Mouse (Mus musculus) spleen, adult 18-20 months (tissue): ENCODE data around the gene Polg2.
A peak's percentile ranks its signal among the peaks of the same experiment; 100 is the strongest.
"Not testable (repeated sequence)": the region's sequence is repeated elsewhere in the genome, so short reads cannot be mapped to it uniquely, and the experiment has no call there.

Experiments used
- DNase-seq, 2 experiments: peaks; one replicate each; pipeline ENCODE4 v3.0.0; 2022; ENCODE audit warnings: mixed read lengths in 2 of 2

Polg2 gene

DNA sequence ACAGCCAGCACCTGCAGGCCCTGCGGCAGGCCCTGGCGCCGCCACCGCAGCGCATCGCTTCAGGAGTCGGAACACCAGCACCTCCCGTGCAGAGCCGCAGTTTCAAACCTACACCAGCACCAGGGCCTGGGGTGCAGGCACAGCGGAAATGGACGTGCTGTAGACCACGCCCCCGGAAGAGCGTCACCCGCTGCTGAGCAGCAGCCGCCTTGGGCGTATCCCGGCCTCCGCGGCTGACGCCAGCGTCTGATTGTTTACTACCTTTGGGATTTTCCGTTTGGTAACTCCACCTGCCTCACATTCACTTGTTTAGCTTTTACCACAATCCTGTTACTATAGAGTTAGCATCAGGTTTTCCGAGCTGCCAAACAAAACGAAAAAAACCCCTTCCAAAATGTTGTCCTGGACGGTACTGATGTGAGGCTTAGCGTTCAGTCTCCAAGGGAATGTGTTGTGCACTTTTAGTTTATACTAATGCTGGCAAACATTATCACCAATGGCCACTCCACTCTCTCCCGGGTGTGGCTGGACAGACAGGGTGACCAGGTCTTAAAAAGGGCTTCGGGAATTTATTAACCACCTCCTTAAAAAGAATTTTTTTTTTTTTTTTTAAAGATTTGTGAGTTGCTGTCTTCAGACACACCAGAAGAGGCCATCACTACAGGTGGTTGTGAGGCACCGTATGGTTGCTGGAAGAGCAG is at the start of gene Polg2:
Polg2 (minus strand) TSS at position 150 of the 701 bp plus-strand sequence.
- DNase-seq: peak; percentile 86 to 87

DNA sequence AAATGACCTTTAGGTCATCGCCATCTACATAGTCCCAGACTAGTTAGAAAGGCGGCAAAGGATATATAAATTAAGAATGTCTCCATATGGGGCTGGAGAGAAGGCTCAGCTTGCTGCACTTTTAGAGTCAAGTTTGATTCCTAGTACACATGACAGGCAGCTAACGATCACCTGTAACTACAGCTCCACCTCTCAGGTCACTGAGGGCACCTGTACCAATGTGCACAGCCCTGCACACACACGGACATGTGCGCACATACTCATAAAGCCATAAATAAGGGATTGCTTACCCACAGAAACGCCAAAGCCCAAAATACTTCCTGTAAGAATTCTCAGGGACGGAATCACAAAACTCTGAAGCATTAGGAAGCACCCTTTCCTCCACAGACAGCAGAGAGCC is 48.7 kb upstream of the Polg2 start:
- no peak for DNase-seq

DNA sequence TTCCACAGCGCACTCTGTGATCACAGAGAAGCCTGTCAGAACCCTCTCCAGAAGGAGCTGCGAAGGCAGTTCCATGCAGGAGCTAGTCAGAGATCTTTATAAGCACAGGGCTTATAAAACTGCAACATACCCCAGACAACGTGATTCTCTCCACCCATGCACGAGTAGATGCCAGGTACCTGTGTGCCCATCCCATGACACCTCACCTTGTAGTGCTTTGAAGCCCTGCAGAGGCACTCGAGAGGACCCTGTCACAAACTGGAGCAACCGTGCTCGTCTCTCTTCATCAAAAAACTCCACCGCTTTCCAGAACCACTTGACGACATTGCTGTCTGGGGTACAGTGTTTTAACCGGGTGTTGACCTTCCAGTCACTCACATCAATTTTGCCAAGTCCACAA is 45.1 kb upstream of the Polg2 start:
- DNase-seq: no peak

DNA sequence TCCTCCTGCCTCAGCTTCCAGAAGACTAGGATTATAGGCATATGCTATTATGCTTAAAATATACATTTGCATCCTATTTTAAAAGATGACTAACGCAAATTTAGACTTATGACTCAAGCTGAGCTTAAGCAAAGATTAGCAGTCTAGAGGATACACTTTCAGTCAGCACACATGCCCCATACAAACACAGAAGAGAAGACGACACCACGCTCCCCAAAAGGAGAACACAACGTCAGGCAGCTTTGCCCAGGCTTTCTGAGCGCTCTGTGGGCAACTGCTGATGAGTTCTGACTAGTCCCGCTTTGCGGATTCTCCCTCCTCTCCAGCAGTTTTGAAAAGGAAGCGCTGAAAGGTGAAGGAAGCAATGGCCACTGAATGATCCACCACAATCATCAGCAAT is 44.4 kb upstream of the Polg2 start:
- no peak for DNase-seq

DNA sequence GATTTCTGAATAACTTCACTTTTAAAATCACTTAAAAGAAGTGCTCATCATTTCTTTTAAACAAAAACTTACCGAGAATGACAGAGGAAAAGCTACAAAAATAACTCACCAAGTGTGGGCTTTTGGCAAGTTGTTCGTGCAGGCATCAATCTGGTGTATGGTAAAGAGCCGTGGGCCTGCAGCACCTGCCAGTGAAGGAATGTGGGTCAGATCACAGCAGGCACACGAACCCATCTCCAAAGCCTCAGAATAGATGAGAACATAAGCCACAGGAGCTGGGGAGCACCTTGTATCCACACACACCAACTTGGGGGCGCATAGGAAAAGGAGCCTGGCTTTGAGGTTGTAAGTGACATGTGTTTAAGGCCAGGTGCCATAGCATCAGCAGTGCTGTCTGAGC is 43.6 kb upstream of the Polg2 start:
- no peak for DNase-seq

DNA sequence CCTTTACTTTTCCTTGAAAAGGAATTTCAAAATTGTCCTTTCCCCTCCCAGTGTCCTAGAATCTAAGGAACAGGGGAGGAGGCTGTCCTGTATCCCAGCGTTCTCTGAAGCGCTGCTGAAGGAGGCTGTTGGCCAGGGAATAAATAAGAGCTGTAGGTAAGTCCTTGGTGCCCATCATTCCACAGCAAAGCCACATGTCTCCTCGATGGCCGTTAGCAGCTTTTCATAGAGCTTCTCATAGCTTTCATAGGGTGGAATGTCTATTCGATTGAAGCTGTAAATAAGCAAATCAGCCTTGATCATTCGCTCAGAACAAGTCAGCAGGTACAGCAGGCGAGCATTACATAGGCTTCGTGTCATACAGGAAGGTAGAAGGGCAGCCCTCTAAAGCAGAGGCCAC is 43.2 kb upstream of the Polg2 start:
- no peak for DNase-seq

DNA sequence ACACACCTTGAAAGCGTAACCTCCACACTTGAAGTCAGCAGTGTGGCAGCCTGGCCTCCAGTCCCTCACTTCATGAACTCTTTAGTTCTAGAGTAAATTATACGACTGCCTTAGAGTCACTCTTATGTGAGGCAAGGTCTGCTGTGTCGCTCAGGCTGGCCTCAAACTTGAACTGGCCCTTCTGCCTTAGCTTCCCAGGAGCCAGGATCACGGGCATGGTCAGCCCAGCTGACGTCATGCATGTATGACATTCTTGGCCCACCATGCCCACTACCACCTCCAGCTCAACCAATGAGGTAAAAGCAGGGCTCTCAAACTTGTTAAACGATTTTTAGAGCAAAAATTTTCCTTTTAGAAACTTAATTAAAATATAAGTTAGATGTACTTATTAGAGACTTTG is 42.1 kb upstream of the Polg2 start:
- DNase-seq: no peak

DNA sequence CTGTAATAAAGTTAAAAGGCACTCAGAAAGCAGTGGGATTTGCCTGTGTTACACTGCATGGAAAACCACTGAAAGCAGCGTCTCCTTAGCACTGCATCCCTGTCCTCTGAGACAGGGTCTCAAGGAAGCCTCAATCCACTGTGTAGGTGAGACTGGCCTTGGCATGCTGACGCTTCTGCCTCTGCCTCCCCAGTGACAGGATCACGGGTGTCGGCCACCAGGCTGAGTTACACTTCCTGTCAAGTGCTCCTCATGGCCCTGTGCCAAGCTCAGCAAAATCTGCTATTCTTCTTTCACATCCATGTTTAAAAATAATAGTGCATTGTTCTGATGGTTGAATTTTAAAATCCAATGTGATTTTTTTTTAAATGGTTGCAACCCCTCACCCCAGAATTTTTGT is 41.6 kb upstream of the Polg2 start:
- DNase-seq: peak; percentile 21 to 43

DNA sequence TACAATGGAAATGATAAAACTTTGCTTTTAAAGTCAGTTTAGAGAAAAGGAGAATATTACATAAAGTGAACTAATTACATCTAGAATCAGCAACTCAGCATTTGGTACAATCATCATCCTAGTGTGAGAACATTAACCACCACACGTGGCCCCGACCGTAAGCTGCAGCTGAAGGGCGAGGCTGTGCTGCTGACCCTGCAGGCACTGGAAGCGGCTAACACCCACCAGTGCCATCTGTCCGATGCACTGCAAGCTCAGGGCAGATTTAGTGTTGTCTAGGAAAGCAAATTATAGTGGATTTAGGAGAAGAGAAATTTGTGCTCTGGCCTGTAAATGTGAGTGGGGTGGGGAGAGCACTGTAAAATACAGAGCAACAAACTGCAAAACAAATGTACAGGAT is 40.9 kb upstream of the Polg2 start:
- DNase-seq: no peak

DNA sequence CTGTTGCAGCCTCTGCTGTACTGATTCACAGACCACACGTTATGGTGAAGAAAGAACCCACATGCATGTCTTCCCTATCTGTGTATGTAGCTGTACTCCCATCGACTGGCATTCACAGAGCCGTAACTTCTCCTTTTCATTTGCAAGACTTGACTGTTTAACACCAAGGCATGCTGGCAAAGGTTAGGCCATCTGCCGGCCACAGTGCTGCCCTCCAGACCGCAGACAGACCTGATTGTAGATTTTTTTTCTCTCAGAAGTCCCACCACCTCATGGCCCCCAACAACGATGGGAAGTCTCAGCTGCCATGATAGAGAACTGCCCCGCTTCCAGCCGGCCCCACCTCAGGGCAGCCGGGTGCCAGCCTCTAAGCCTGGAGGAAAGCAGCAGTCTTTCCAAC is 40.3 kb upstream of the Polg2 start:
- DNase-seq: no peak

DNA sequence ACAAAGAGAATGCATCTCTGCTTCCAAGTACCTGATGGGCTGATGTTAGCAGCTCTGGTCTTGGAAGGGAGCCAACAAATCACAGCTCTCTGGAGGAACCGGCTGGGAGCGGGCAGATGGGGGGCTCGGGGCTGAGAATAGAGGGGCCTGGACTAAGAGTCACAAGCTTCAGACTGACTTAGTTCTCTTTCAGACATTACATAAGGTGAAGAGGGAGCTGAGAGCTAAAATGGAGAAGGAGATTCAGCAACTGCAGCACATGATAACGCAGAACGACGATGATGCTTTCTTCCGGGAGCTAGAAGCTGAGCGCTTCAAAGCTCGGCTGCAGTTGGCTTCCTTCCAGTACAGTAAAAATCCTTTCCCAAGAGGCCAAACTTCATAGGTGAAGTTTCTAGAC is 39.0 kb upstream of the Polg2 start:
- no peak for DNase-seq

DNA sequence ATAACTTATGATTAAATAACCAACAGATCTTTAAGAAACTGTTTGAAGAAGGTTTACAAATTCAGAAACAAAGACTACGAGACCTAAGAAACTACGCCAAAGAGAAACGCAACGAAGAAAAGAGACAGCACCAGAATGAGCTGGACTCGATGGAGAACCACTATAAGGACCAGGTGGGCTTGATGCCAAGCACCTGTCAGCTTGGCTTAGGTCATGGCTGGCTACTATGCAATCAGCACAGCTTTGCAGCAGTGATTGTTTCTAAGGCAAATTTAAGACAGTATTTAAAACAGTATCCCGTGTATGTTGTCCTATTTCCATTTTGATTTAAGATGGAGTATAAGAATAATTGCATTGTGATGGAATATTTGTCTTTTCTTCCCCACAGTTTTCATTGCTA is 38.5 kb upstream of the Polg2 start:
- DNase-seq: no peak

DNA sequence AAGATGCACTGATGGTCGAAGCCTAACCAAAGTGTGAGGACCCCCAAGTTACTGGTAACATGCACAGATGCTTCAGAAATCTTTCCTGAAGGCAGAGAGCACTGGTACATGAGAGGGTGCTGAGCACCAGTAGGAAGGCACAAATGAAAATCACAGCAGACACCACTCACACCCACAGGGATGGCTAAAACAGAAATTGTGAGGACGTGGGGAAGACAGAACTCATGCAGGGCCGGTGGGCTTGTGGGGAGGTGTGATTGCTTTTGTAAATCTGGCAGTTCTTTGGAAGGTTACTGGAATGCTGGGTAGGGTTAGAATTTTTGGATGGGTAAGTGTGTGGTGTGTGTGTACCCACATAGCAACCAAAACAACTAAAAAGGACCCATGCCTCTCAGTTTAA is 37.8 kb upstream of the Polg2 start:
- DNase-seq: no peak

DNA sequence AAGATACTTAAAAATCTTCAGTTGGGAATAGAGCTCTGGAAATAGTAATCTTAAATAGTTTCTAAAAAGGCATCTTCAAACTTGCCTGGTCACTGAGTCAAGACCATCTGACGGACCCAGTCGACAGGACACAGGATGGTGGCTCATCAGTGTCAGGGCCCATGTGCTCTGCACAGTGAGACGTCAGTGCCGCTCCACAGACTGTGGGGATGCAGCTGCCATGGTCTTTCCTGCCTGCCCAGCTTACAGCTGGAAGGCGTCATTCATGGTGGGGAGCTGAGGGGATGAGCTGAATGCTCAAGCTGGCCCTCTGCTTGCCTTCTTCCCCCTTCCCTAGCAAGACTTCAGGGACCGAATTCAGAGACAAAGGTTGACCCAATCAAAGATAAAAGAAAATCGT is 37.0 kb upstream of the Polg2 start:
- no peak for DNase-seq

DNA sequence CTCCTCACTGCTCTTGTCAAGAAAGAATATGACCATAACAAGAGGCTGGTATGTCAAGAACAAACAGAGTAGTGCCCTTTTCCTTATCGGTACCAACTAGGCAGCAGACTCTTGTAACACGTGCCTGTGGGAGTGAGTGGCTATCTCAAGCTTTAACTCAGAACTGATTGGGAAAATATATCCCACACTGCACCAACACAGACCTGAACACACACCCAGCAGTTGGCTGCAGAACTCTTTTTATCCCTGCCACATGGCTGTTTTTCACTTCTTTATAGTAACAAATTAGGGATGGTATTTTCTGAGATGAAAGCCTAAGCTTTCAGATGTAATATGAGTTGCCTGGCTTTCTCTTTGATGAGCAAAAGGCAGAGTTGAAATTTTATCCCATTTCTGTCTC is 36.4 kb upstream of the Polg2 start:
- no peak for DNase-seq

DNA sequence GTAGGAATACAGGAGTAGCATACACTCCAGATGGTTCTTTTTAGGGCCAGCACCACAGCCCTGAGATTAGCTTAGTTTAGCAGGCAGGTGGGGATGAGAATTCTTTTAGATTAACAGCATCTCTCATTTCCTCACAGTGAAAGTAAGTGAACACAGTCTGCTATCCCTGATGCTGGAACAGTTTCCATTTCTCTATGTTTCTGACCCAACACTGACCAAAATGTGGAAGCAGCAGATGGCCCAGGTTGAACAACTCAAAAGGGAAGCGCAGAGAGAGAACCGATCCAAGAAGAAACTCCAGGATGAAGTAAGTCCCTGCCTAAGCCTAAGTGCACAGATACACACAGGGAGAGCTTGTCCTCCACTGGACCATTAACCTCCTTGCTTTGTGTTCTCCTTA is 36.0 kb upstream of the Polg2 start:
- no peak for DNase-seq

DNA sequence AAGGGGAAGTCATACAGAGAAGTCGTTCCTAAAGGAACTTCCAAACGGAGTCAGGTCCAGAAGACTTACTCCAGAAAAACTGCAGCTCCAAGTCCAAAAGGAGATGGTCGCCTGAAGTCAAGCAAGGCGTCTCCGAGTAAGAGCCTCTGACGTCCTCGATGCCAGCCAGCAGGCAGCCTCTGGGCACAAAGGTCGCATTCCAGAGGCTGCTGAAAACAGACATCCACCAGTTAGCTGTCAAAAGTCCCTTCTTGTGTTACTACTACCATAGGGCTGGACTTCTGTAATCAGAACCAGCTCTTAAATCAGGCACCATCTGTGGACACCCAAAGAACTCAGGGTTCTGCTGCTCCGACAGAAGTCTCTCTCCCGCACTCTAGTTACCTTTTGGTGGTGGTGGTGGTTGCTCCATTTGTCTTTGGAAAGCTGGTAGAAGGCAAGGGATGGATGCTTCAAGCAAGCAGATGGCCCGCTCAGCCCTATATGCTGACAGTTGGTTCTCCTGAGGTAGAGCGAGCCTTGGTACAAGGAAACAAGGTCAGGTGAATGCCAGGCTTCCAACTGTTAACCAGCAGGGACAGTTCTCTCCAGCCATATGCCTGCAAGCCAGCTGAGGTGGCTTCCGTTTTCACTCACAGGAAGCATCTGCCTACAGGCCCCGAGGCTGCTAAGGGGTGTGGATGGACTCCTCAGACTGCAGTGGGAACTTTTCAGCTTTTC is 35.4 kb upstream of the Polg2 start:
- DNase-seq: no peak

DNA sequence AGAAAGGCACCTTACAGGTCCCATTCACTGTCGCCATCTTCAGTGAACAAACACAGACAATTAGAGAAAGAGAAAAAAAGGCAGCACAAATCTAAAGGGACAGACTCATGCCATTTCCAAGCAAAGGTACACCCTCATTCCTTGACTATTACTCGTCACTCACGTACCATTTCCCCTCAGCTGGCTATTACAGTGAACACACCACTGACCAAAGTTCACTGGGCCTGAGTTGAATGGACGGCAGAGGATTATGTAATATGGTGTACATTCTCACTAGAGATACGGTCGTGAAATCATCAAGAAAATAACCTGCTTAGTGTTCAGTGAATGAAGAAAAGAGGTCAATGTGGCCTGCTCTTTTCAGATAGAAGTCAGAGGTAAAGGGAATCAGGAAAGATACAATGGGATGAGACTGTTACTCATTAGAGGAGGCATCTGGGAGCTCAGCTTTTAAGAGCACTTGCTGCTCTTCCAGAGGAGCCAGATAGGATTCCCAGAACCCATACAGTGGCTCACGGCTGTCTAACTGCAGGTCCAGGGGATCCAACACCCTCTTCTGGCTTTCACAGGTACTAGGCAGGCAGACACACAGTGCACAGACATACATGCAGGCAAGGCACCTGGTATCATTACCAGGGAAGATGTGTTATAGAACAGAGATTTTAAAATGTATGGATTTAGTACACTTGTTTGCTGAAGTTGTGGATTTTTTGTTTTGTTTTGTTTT is 33.2 kb upstream of the Polg2 start:
- DNase-seq: no peak

DNA sequence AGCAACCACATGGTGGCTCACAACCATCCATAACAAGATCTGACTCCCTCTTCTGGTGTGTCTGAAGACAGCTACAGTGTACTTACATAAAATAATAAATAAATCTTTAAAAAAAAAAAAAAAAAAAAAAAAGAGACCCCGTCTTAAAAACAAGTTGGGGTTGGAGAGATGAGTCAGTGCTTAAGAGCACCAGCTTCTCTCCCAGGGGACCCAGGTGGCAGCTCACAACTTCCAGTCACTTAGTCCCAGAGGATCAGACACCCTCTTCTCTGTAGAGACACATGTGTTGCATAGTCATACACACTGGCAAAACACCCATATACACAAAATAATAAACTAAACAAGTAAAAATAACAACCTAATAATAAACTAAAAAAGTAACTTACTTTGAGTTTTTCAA is 28.1 kb upstream of the Polg2 start:
- DNase-seq: not testable (repeated sequence)

DNA sequence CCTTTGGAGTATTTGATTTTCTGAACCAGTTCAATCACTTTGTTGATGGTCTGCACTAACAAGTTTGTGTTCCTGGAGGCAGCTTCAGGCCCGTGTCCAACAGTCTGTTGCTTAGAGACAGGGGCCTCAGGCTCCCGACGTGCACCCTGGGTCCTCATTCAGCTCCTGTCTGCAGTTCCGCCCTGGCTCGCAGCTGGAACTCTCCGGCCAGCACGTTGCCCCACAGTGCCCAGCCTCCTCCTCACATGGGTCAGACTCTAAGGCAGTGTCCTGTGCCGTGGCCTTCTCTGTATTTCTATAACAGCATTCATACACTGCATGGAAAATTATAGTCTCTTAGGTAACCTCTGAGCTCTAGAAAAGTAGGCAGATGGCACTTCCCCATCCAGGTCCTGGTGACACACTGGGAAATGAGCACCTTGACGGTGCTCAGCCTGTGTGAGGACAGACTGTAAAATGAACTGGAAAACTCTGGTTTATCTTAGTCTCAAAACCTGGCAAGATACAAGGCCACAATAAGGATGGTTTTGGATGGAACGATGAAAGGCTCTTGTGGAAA is 22.8 kb upstream of the Polg2 start:
- DNase-seq: no peak

DNA sequence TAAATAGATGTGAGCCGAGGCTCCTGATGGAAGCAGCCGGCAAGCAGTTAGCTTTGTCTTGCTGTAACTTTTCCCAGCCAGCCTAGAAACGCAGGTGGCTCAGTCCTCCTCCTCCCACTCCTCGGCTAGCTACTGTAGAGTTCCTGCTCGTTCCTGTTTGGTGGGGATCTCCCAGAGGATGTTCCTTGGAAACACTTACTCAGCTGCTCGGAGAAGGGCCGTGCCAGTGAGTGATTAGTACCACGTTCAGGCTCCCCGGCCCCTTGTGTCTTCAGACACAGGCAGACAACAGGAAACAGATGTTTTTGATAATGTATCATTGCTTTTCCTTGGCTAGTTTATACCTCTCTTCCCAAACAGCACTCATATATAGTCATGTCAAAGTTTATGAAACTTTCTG is 16.3 kb upstream of the Polg2 start:
- no peak for DNase-seq

DNA sequence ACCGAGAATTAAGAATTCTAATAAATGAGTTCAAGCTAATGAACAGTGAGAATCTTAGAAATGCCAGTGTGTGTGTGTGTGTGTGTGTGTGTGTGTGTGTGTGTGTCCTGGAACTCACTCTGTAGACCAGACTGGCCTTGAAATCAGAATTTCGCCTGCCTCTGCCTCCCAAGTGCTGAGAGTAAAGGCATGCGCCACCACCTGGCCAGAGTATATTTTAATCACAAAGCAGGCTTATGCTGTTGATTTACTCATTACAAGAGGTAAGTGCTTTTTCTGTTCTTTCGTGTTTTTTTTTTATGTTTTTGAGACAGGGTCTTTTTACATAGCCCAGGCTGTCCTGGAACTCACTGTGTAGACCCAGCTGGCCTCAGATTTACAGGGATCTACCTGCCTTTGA is 14.5 kb upstream of the Polg2 start:
- DNase-seq: no peak

DNA sequence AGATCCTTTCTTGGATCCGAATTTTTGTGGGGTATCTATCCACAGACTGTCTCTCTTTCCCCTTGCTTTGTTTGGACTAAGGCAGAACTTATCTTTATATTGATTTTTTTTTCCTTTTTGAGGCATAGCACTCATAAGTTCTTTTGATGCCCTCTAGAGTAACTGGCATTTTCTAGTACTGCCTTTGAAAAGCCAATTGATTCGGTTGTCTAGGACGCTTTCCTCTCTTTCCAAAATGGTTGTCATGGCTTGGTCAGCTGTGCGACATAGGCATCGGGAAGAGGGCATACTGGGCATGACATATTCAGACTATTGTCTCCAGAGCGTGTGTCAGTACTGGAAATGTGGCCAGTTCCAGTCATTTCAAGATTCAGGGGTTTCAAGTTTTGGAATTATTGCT is 10.3 kb upstream of the Polg2 start:
- no peak for DNase-seq
